Mouse (Mus musculus): ENCODE data around the gene Clint1.

DNA sequence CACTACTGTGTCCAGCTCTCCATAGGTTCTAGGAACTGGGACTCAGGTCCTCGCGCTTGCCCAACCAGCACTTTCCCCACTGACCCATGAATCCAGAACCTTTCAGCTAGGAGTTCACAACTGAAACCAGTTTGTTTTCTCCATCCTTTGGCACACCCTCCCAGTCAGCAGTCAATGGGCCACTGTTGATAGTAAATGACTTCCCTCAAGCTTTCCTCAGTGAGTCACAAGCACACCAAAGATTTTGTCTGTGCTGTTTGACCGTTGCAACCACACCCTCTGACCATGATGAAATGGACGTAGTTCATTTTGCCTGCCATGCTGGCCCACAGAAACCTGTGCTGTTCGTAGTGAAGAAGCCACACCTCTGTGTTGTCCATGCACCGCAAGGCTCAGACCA is 30.9 kb upstream of the Clint1 start:
- TF ChIP-seq CTCF (IDR thresholded peaks at IDR 0.05; ENCODE audit: borderline replicate concordance, insufficient read depth, low read length) (no peak), POLR2A (IDR thresholded peaks at IDR 0.05; ENCODE audit: low read depth, low read length) (no peak)
